Mouse (Mus musculus) spleen, adult 2 months (tissue): ENCODE data around the gene Gm49325. TPM values are rescaled to one million over a fixed set of nuclear protein-coding genes. Genes with fewer than 3 reads are reported as not detected.

Experiments used
- DNase-seq, 2 experiments: peaks; one replicate each; pipeline versions ENCODE4 v3.0.0 to v3.0.0-alpha.2; 2012 to 2021; ENCODE audit warnings: low spot score in 2 of 2, low read depth in 1 of 2
- H3K27ac ChIP-seq: fragments of 200-500 bp; 2 replicates; pipeline ENCODE4 v1.5.1; 2012; ENCODE audit warnings: low read length, inconsistent platforms; ENCODE audit not compliant: insufficient read depth
- H3K27me3 ChIP-seq: fragments of 200-500 bp; 2 replicates; pipeline ENCODE4 v1.6.1; 2012; ENCODE audit warnings: mild to moderate bottlenecking, moderate library complexity, low read length, inconsistent platforms; ENCODE audit not compliant: control insufficient read depth, insufficient read depth
- H3K36me3 ChIP-seq: fragments of 200-500 bp; 2 replicates; pipeline ENCODE4 v1.6.1; 2012; ENCODE audit warnings: mild to moderate bottlenecking, low read length, inconsistent platforms; ENCODE audit not compliant: control insufficient read depth, insufficient read depth
- H3K4me1 ChIP-seq: fragments of 200-500 bp; 2 replicates; pipeline ENCODE4 v1.6.1; 2011; ENCODE audit warnings: inconsistent platforms; ENCODE audit not compliant: control insufficient read depth, insufficient read depth, insufficient read length
- H3K4me3 ChIP-seq: fragments of 200-500 bp; 2 replicates; pipeline ENCODE4 v1.5.1; 2011; ENCODE audit warnings: mild to moderate bottlenecking, inconsistent platforms; ENCODE audit not compliant: insufficient read depth, insufficient read length; ENCODE audit errors: extremely low read depth
- CTCF ChIP-seq: fragments of 200-500 bp; IDR thresholded peaks from 2 replicates; pipeline ENCODE4 v1.5.1; 2011; ENCODE audit warnings: mild to moderate bottlenecking, inconsistent platforms; ENCODE audit not compliant: insufficient read depth, insufficient read length, insufficient replicate concordance; ENCODE audit errors: extremely low read depth
- POLR2A ChIP-seq: fragments of 200-500 bp; IDR thresholded peaks from 2 replicates; pipeline ENCODE4 v1.6.1; 2011; ENCODE audit warnings: low read depth, low read length, inconsistent platforms
- WGBS: fragments of 180-500 bp; shearing (Covaris S2); methylation state at CpG from one replicate; pipeline ENCODE4 v1.1.7; 2018; 5-methylcytosine and 5-hydroxymethylcytosine counted together
- polyA plus RNA-seq: library from polyadenylated mRNA; depleted of rRNA; stranded (reverse); fragments of >200 nt; gene quantifications from 2 replicates; pipeline ENCODE4 v1.2.3, GENCODE M21; 2012

Gene Gm49325
- polyA plus RNA-seq, 1 experiment = not detected

DNA sequence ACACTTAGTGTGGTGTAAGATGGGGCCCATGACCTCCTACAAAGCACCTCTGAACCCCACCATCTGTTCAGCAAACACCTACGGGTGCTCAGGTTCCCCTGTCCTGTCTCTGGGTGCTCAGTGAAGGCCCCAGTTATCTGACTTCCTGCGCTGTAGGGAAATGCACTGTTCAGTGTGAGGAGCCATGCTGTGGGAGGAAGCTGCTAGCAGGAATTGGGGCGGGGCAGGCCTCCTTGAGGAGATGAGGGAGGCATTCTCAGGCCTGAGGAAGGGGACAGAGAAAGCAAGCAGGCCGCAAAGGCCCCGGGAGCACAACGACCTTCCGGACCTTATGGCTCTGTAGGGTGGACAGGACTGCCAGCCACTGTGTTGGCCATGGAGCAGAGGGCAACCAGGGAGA, 16.9 kb upstream of the Gm49325 start:
- H3K4me1 ChIP-seq = no peaks in the 10 kb centered on the region
- 46% methylated on average over 7 of the region's 7 CpGs for WGBS
- no peak overlapping the region for H3K27ac ChIP-seq
- H3K27me3 ChIP-seq = no peaks in the 10 kb centered on the region
- no peak overlapping the region for H3K4me3 ChIP-seq
- DNase-seq = no peak
- TF ChIP-seq POLR2A (no peak), CTCF (no peak)
- peaks cover 18% of the 10 kb centered on the region for H3K36me3 ChIP-seq

DNA sequence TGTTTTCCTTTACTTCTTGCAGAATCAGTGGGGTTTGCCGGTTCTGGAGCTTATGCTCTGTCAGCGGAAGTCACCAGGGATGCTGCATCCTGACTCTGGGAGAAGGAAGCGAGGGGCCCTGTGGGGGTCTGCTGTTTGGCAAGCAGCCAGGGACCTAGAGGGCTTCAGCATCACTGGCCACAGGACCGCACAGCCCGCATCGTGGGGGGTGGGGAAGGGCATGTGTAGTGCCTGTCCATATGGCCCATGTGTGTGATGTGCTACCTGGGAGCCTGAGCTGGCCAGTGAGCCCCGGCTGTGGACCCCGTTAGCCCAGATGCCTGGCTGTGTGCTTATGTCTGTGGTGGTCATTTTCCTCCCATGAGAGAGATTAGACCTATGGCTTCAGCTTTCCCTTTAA, 16.2 kb upstream of the Gm49325 start:
- WGBS = 89% methylated on average over 8 of the region's 8 CpGs
- DNase-seq = no peak
- H3K4me3 ChIP-seq = no peak overlapping the region
- H3K27me3 ChIP-seq = no peaks in the 10 kb centered on the region
- H3K27ac ChIP-seq = no peak overlapping the region
- H3K36me3 ChIP-seq = peaks cover 21% of the 10 kb centered on the region
- no peaks in the 10 kb centered on the region for H3K4me1 ChIP-seq
- TF ChIP-seq POLR2A = no peak
- no peak for TF ChIP-seq CTCF

DNA sequence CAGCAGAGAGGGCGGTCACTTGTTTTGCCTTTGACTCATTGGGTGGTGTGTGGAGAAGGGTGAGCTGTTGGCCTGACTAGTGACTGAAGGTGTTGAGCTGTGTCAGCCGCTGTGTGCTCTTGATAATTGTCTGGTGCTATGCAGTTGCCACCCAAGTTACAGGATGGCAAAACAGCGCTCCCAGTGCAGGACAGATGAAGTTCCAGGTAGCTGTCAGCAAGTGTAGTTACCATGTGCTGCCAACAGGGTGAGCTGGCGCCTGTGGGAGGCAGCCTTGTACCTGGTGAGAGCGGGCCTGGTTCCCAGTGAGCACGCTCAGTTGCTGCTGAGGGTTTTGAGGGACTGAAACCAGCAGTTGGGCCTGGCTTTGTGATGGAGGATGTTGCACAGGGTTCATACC, 15.2 kb upstream of the Gm49325 start:
- Histone ChIP-seq H3K36me3 (peaks cover 27% of the 10 kb centered on the region), H3K27me3 (no peaks in the 10 kb centered on the region), H3K27ac (no peak overlapping the region), H3K4me3 (no peak overlapping the region), H3K4me1 (no peaks in the 10 kb centered on the region)
- TF ChIP-seq CTCF (peak; percentile 81; the same call in 1 of the 2 replicates), POLR2A (no peak)
- peak; percentile 52 to 62 for DNase-seq
- WGBS = 40% methylated on average over 6 of the region's 6 CpGs

GRCm38 (mm10) chr10:77591546-77591945, 14.5 kb upstream of the Gm49325 start:
- Histone ChIP-seq H3K27me3 (no peaks in the 10 kb centered on the region), H3K4me3 (no peak overlapping the region), H3K36me3 (peaks cover 29% of the 10 kb centered on the region)

DNA sequence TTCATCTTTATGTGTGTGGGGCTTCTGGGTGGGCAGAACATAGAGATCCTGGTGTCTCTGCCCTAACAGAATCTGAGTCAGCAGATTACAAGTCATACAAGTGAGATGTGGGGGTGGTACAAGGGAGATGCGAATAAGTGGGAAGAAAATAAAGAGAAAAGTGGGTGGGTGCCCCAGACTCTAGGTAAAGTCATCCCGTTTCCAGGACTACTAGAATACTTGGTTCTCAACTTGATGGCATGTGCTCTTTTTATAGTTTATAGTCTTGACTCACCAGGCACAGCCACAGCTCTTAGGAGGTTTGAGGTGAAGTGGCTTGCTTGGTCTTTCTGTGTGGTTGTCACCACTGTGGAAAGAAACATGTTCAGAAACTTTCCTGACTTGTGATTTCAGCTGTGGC, 9.9 kb upstream of the Gm49325 start:
- Histone ChIP-seq H3K4me1 (no peaks in the 10 kb centered on the region), H3K36me3 (peaks cover 35% of the 10 kb centered on the region), H3K27me3 (no peaks in the 10 kb centered on the region), H3K27ac (no peak overlapping the region), H3K4me3 (no peak overlapping the region)
- 86% methylated on average over 2 of the region's 2 CpGs for WGBS
- no peak for DNase-seq
- TF ChIP-seq POLR2A (no peak), CTCF (no peak)

More at GRCm38 (mm10) chr10:77591546-77591945, 14.5 kb upstream of the Gm49325 start:
- Histone ChIP-seq H3K27ac (no peak overlapping the region), H3K4me1 (no peaks in the 10 kb centered on the region)
- TF ChIP-seq POLR2A (no peak), CTCF (no peak)
- DNase-seq = no peak
- WGBS = 86% methylated on average over 6 of the region's 6 CpGs

DNA sequence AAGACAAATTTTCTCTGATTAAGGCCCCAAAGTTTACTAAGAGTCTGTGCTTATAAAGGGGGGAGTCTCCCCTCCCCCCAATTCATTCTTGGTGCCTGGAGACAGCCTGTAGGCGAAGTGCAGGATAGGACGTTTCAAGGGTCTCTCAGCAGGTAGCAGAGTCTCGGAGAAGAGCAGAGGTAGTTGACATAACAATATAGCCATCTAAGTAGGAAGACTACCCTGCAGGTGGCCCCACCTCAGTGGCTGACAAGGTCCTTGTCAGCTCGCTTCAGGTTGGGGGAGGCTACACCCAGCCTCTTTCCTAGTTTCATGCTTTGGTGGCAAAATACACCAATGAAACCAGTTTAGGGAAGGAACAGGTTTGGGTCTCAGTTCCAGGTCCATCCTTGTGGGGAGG, 3.0 kb upstream of the Gm49325 start:
- 89% methylated on average over 4 of the region's 4 CpGs for WGBS
- DNase-seq = no peak
- H3K36me3 ChIP-seq = peaks cover 2% of the 10 kb centered on the region; the same call in 1 of the 2 replicates
- no peak overlapping the region for H3K4me3 ChIP-seq
- H3K27me3 ChIP-seq = no peaks in the 10 kb centered on the region
- TF ChIP-seq POLR2A = no peak
- no peak for TF ChIP-seq CTCF
- peaks cover 6% of the 10 kb centered on the region for H3K4me1 ChIP-seq
- H3K27ac ChIP-seq = no peak overlapping the region

GRCm38 (mm10) chr10:77604111-77604510, 1.9 kb upstream of the Gm49325 start:
- Histone ChIP-seq H3K27me3 (no peaks in the 10 kb centered on the region), H3K27ac (no peak overlapping the region), H3K36me3 (no peaks in the 10 kb centered on the region), H3K4me1 (peaks cover 6% of the 10 kb centered on the region), H3K4me3 (no peak overlapping the region)
- WGBS = 93% methylated on average over 6 of the region's 6 CpGs
- no peak for DNase-seq
- TF ChIP-seq CTCF = no peak
- TF ChIP-seq POLR2A = no peak
